Mouse (Mus musculus) liver, adult 2 months (tissue): Measurements from ENCODE around the gene Atf6b. TPM values are rescaled to one million over a fixed set of nuclear protein-coding genes. Genes with fewer than 3 reads are reported as not detected.

ENCODE experiments used
- DNase-seq: peaks from one replicate; pipeline ENCODE4 v3.0.0-alpha.2; 2011; ENCODE audit warnings: low read depth, low spot score; ENCODE audit errors: extremely low read depth
- H3K27ac ChIP-seq: fragments of 200-500 bp; replicated peaks from 2 replicates; pipeline ENCODE4 v1.5.1; 2012; ENCODE audit warnings: low read depth, mild to moderate bottlenecking, control low read depth, inconsistent platforms, low read length; ENCODE audit not compliant: insufficient read depth
- H3K27me3 ChIP-seq: fragments of 200-500 bp; 2 replicates; pipeline ENCODE4 v1.6.1; 2012; ENCODE audit warnings: mild to moderate bottlenecking, moderate library complexity, low read length, inconsistent platforms; ENCODE audit not compliant: control insufficient read depth, insufficient read depth
- H3K36me3 ChIP-seq: fragments of 200-500 bp; 2 replicates; pipeline ENCODE4 v1.6.1; 2012; ENCODE audit warnings: low read length, inconsistent platforms; ENCODE audit not compliant: control insufficient read depth, insufficient read depth
- H3K4me1 ChIP-seq: fragments of 200-500 bp; 2 replicates; pipeline ENCODE4 v1.6.1; 2011; ENCODE audit warnings: low read length; ENCODE audit not compliant: control insufficient read depth, insufficient read depth
- H3K4me3 ChIP-seq: fragments of 200-500 bp; 2 replicates; pipeline ENCODE4 v1.5.1; 2011; ENCODE audit warnings: low read depth, mild to moderate bottlenecking, control low read depth, low read length, moderate library complexity; ENCODE audit not compliant: insufficient read depth
- H3K79me2 ChIP-seq: fragments of 200-500 bp; 2 replicates; pipeline ENCODE4 v1.6.1; 2012; ENCODE audit warnings: inconsistent platforms, mild to moderate bottlenecking, low read length, moderate library complexity; ENCODE audit not compliant: control insufficient read depth, insufficient read depth
- H3K9ac ChIP-seq: fragments of 200-500 bp; 2 replicates; pipeline ENCODE4 v1.6.1; 2012; ENCODE audit warnings: low read depth, mild to moderate bottlenecking, control low read depth, inconsistent platforms, low read length
- CTCF ChIP-seq: fragments of 200-500 bp; IDR thresholded peaks from 2 replicates; pipeline ENCODE4 v1.5.1; 2011; ENCODE audit warnings: low read depth, low read length, control low read depth
- POLR2A ChIP-seq: fragments of 200-500 bp; IDR thresholded peaks from 2 replicates; pipeline ENCODE4 v1.6.1; 2011; ENCODE audit warnings: low read length, control low read depth; ENCODE audit not compliant: insufficient read depth; ENCODE audit errors: extremely low read depth
- WGBS: fragments of 180-500 bp; shearing (Covaris S2); methylation state at CpG from one replicate; pipeline ENCODE4 v1.1.7; 2018; 5-methylcytosine and 5-hydroxymethylcytosine counted together
- polyA plus RNA-seq: library from polyadenylated mRNA; depleted of rRNA; stranded (reverse); fragments of >200 nt; gene quantifications from 2 replicates; pipeline ENCODE4 v1.2.3, GENCODE M21; 2012
- total RNA-seq: library from RNA; depleted of rRNA; stranded (reverse); fragments of >200 nt; gene quantifications from 2 replicates; pipeline ENCODE4 v1.2.3, GENCODE M21; 2014

The Atf6b gene
- total and polyA plus RNA-seq, 2 experiments: 4.4 to 34.6 TPM

DNA sequence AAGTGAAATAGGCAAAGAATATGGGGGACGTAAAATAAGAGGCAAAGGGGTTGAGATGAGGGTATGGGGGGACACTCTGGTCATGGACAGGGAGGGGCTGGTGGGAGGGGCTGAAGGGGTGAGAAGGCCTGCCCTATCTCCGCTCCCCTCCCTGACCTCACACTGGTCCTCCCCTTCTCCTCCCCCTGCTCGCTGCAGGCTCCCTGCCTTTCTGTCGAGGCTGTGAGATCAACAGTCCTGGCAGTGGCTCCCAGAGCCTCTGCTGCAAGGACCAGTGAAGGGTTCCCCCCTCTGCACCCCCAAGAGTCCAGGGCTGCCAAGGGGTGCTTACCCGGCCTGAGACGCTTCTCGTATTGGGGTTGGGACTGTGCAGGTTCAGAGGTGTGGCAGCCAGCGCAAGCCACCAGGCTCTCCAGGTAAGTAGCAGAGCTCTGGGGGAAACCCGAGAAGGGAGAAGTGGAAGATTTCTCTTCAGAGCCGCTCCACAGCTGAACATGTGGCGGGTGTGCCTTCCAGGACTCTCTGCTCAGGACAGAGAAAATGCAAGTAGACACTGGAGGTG, 13.4 kb downstream of the Atf6b start:
- H3K79me2 ChIP-seq: no peaks in the 10 kb centered on the region
- no peaks in the 10 kb centered on the region; the same call in 1 of the 2 replicates for H3K27me3 ChIP-seq
- peak overlapping the region; percentile 27 for H3K9ac ChIP-seq
- peak overlapping the region; percentile 11; the same call in 1 of the 2 replicates for H3K27ac ChIP-seq
- peaks cover 3% of the 10 kb centered on the region; the same call in 1 of the 2 replicates for H3K4me1 ChIP-seq
- no peak for DNase-seq
- no peaks in the 10 kb centered on the region for H3K36me3 ChIP-seq
- WGBS: 39% methylated on average over 11 of the region's 11 CpGs
- TF ChIP-seq CTCF (no peak), POLR2A (no peak)
- H3K4me3 ChIP-seq: peak overlapping the region; percentile 48

DNA sequence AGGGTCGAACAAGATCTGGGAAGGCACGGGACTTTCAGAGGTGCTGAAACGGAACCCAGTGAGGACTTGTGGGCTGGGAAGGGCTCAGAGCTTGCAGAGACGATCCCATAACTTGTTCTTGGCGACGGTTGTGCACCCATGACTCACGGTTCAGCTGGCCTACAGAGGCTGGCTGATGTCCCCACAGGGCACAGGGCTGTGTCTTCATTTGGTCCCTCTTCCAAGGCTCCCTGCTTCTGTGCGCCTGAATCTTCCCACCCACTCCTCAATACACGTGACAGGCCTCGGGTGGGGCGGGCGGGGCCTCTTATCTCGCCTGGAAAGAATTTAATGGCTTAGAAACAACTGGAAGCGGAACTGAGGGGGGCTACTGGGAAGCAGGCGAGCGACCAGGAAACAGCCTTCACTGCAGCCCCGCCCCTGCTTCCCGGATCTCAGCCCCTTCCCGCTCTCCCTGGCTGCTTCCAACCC, 14.2 kb downstream of the Atf6b start:
- peak overlapping the region; percentile 5 for H3K9ac ChIP-seq
- 12% methylated on average over 19 of the region's 19 CpGs for WGBS
- H3K27ac ChIP-seq: peak overlapping the region; percentile 65
- peaks cover 3% of the 10 kb centered on the region; the same call in 1 of the 2 replicates for H3K4me1 ChIP-seq
- no peak for DNase-seq
- H3K4me3 ChIP-seq: peak overlapping the region; percentile 48
- no peaks in the 10 kb centered on the region for H3K79me2 ChIP-seq
- H3K27me3 ChIP-seq: no peaks in the 10 kb centered on the region; the same call in 1 of the 2 replicates
- TF ChIP-seq CTCF (no peak), POLR2A (no peak)
- H3K36me3 ChIP-seq: no peaks in the 10 kb centered on the region

DNA sequence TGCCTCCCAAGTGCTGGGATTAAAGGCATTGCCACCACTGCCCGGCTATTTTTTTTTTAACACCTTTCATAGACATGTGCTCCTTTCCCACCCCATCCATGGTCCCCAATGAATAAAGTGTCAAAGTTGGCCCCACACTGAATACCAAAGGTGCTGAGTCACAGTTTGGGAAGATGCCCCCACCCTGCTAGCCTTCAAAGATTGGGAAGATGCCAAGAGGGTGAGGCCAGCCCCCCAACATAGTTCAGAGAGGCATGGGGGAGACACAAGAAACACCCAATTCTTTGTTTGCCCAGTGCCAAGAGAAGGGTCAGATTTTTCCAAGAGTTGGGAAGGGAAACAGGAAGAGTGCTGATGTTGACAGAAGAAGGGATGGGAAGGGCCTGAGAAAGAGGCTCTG, 15.5 kb downstream of the Atf6b start:
- H3K9ac ChIP-seq: no peak overlapping the region
- no peak overlapping the region for H3K4me3 ChIP-seq
- H3K79me2 ChIP-seq: no peaks in the 10 kb centered on the region
- DNase-seq: no peak
- WGBS: 89% methylated on average over 1 of the region's 1 CpGs
- no peak for TF ChIP-seq CTCF
- TF ChIP-seq POLR2A: no peak
- H3K27me3 ChIP-seq: no peaks in the 10 kb centered on the region; the same call in 1 of the 2 replicates
- peaks cover 1% of the 10 kb centered on the region; the same call in 1 of the 2 replicates for H3K4me1 ChIP-seq
- H3K36me3 ChIP-seq: no peaks in the 10 kb centered on the region
- no peak overlapping the region for H3K27ac ChIP-seq

DNA sequence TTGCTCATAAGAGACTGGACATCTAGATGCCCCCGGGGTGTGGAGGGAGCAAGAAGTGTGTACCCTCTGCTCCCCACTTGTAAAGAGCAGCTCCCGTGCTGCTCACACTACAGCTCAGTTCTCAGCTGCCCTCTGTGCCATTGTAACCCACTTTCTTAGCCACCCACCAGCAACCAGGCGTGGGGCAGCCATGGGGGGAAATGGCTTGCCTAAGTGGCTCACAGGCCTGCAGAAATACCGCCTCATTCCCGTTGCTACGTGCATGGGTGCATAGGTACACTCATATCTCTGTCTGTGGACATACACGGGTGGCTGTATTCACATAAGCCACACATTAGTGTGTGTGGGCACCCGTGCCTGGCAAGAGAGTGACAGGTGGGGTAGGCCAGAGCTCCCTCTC, 16.0 kb downstream of the Atf6b start:
- WGBS: 88% methylated on average over 8 of the region's 8 CpGs
- TF ChIP-seq CTCF: no peak
- no peak for TF ChIP-seq POLR2A
- H3K4me3 ChIP-seq: no peak overlapping the region
- H3K27me3 ChIP-seq: no peaks in the 10 kb centered on the region; the same call in 1 of the 2 replicates
- no peaks in the 10 kb centered on the region; the same call in 1 of the 2 replicates for H3K4me1 ChIP-seq
- H3K36me3 ChIP-seq: no peaks in the 10 kb centered on the region
- H3K79me2 ChIP-seq: no peaks in the 10 kb centered on the region
- DNase-seq: no peak
- no peak overlapping the region for H3K9ac ChIP-seq
- no peak overlapping the region for H3K27ac ChIP-seq

DNA sequence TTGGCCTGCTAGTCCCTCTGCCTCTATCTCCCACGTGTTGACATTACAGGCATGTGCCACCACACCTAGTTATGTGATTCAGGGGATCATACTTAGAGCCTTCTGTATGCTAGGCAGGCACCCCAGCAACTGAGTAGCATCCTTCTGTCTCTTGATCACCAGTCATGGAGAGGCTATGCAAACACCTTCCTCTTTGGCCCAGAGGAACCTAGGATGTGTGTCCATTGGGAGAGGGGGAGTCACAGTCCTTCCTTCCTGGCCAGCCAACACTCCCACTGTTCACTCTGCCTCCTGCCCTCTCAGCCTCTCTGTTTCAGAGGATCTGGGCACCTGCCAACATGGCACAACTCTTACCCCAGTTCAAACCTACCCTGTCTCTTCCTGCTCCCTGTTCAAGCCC, 16.6 kb downstream of the Atf6b start:
- DNase-seq: no peak
- TF ChIP-seq CTCF: no peak
- no peak for TF ChIP-seq POLR2A
- Histone ChIP-seq H3K79me2 (no peaks in the 10 kb centered on the region), H3K36me3 (no peaks in the 10 kb centered on the region), H3K4me3 (no peak overlapping the region), H3K9ac (no peak overlapping the region), H3K27ac (no peak overlapping the region), H3K27me3 (no peaks in the 10 kb centered on the region; the same call in 1 of the 2 replicates), H3K4me1 (no peaks in the 10 kb centered on the region)
- WGBS: 44% methylated on average over 1 of the region's 1 CpGs

DNA sequence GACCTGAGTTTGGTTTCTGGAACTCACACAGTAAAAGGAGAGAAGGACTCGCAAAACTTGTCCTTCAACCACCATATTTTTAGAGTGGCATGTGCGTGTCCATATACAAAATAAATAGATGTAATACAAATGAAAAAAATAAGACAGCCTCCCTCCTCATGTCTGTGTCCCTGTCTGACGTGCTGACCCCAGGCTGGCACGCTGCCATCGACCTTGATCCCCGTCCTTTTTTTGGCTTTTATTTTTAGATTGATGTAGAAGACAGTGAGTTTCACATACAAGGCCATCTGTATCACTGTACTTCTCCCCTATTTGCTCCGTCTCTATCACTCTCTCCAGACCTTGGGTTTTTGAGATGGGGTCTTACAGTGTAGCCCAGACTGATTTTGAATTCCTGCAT, 17.5 kb downstream of the Atf6b start:
- WGBS: 62% methylated on average over 7 of the region's 7 CpGs
- no peak overlapping the region for H3K9ac ChIP-seq
- no peak for DNase-seq
- TF ChIP-seq POLR2A: no peak
- no peak for TF ChIP-seq CTCF
- no peaks in the 10 kb centered on the region for H3K4me1 ChIP-seq
- H3K36me3 ChIP-seq: no peaks in the 10 kb centered on the region
- H3K79me2 ChIP-seq: no peaks in the 10 kb centered on the region
- H3K27me3 ChIP-seq: no peaks in the 10 kb centered on the region; the same call in 1 of the 2 replicates
- no peak overlapping the region for H3K27ac ChIP-seq
- H3K4me3 ChIP-seq: no peak overlapping the region
